Mouse (Mus musculus) forebrain, embryonic 13.5 days (tissue): Measurements from ENCODE around the gene Tcstv1. TPM values are rescaled to one million over a fixed set of nuclear protein-coding genes. Genes with fewer than 3 reads are reported as not detected.
"Not testable (repeated sequence)": the region's sequence is repeated elsewhere in the genome, so short reads cannot be mapped to it uniquely, and the experiment has no call there.

Source experiments
- ATAC-seq: fragments of 200-750 bp; cut with Nextera tagmentation; 2 replicates; pipeline ENCODE4 v1.8.0; 2017
- H3K27ac ChIP-seq: fragments of 300-500 bp; sonication (generic); 2 replicates; pipeline ENCODE4 v1.5.1; 2015; ENCODE audit warnings: inconsistent platforms, mild to moderate bottlenecking, moderate library complexity
- H3K27me3 ChIP-seq: fragments of 300-500 bp; sonication (generic); 2 replicates; pipeline ENCODE4 v1.6.1; 2015; ENCODE audit warnings: mild to moderate bottlenecking, inconsistent platforms
- H3K36me3 ChIP-seq: fragments of 300-500 bp; sonication (generic); 2 replicates; pipeline ENCODE4 v1.6.1; 2015; ENCODE audit warnings: mild to moderate bottlenecking, inconsistent platforms; ENCODE audit not compliant: poor library complexity, severe bottlenecking
- H3K4me1 ChIP-seq: fragments of 300-500 bp; sonication (generic); 2 replicates; pipeline ENCODE4 v1.6.1; 2015; ENCODE audit warnings: inconsistent platforms
- H3K4me2 ChIP-seq: fragments of 300-500 bp; sonication (generic); 2 replicates; pipeline ENCODE4 v1.6.1; 2015; ENCODE audit warnings: inconsistent platforms, mild to moderate bottlenecking, moderate library complexity
- H3K4me3 ChIP-seq: fragments of 300-500 bp; sonication (generic); 2 replicates; pipeline ENCODE4 v1.5.1; 2015; ENCODE audit warnings: mild to moderate bottlenecking, inconsistent platforms
- H3K9ac ChIP-seq: fragments of 300-500 bp; sonication (generic); 2 replicates; pipeline ENCODE4 v1.6.1; 2015; ENCODE audit warnings: mild to moderate bottlenecking, inconsistent platforms
- H3K9me3 ChIP-seq: fragments of 300-500 bp; sonication (generic); replicated peaks from 2 replicates; pipeline ENCODE4 v1.6.1; 2016; ENCODE audit warnings: inconsistent platforms
- WGBS: fragments of 180-500 bp; shearing (Covaris S2); methylation state at CpG from one replicate; pipeline ENCODE4 v1.1.7; 2015; 5-methylcytosine and 5-hydroxymethylcytosine counted together
- polyA plus RNA-seq: library from polyadenylated mRNA; unstranded; fragments of >200 nt; fragmentation: Nextera tagmentation; extraction: Ambion mirVana; gene quantifications from 2 replicates; pipeline ENCODE4 v1.2.1, GENCODE M21; 2015

Gene Tcstv1
- not detected in 2 replicates for polyA plus RNA-seq

- not testable (repeated sequence) for H3K36me3 ChIP-seq, H3K4me2 ChIP-seq, H3K4me3 ChIP-seq, H3K27ac ChIP-seq, H3K9ac ChIP-seq, H3K4me1 ChIP-seq, ATAC-seq, H3K9me3 ChIP-seq, H3K27me3 ChIP-seq
- 73% methylated on average over 3 of the region's 3 CpGs for WGBS
Observed at GRCm38 (mm10) chr13:119894685-119895084, at the start of gene Tcstv1. Tcstv1 (minus strand) TSS chr13:119894785.

- not testable (repeated sequence) for H3K4me3 ChIP-seq, H3K36me3 ChIP-seq, H3K9ac ChIP-seq, H3K4me1 ChIP-seq, H3K27me3 ChIP-seq, ATAC-seq, H3K4me2 ChIP-seq, H3K9me3 ChIP-seq, H3K27ac ChIP-seq
- WGBS = no CpG with 5 or more reads among the region's 5 CpGs
Observed at GRCm38 (mm10) chr13:119929172-119929571, 34.6 kb upstream of the Tcstv1 start, which contains the start of gene Gm21761. Gm21761 (minus strand) TSS chr13:119929272.

- 85% methylated on average over 3 of the region's 3 CpGs for WGBS
Observed at GRCm38 (mm10) chr13:119924597-119925340, 30.2 kb upstream of the Tcstv1 start.

GRCm38 (mm10) chr13:119916966-119917722, 22.6 kb upstream of the Tcstv1 start:
- H3K4me3 ChIP-seq, H3K27ac ChIP-seq, H3K9ac ChIP-seq, H3K27me3 ChIP-seq, H3K4me1 ChIP-seq, H3K4me2 ChIP-seq, H3K36me3 ChIP-seq, ATAC-seq, H3K9me3 ChIP-seq: not testable (repeated sequence)
- WGBS = 84% methylated on average over 4 of the region's 5 CpGs

More at GRCm38 (mm10) chr13:119924597-119925340, 30.2 kb upstream of the Tcstv1 start:
- not testable (repeated sequence) for H3K9me3 ChIP-seq, H3K4me1 ChIP-seq, ATAC-seq, H3K27me3 ChIP-seq, H3K9ac ChIP-seq, H3K36me3 ChIP-seq, H3K4me3 ChIP-seq, H3K4me2 ChIP-seq, H3K27ac ChIP-seq

- not testable (repeated sequence) for H3K4me2 ChIP-seq, H3K4me3 ChIP-seq, H3K36me3 ChIP-seq, H3K27ac ChIP-seq, H3K9me3 ChIP-seq, H3K27me3 ChIP-seq, H3K4me1 ChIP-seq, ATAC-seq, H3K9ac ChIP-seq
- WGBS = 77% methylated on average over 2 of the region's 2 CpGs
Observed at GRCm38 (mm10) chr13:119916449-119916848, 21.9 kb upstream of the Tcstv1 start.

- not testable (repeated sequence) for H3K9me3 ChIP-seq, H3K9ac ChIP-seq, H3K4me3 ChIP-seq, H3K27ac ChIP-seq, H3K4me1 ChIP-seq, ATAC-seq, H3K27me3 ChIP-seq, H3K36me3 ChIP-seq, H3K4me2 ChIP-seq
- WGBS = 47% methylated on average over 5 of the region's 5 CpGs
Observed at GRCm38 (mm10) chr13:119898549-119898948, 4.0 kb upstream of the Tcstv1 start.

GRCm38 (mm10) chr13:119886896-119887295, 7.7 kb downstream of the Tcstv1 start:
- H3K4me2 ChIP-seq, H3K4me3 ChIP-seq, H3K9ac ChIP-seq, H3K27ac ChIP-seq, H3K27me3 ChIP-seq, H3K9me3 ChIP-seq, H3K4me1 ChIP-seq, ATAC-seq, H3K36me3 ChIP-seq: not testable (repeated sequence)
- 43% methylated on average over 4 of the region's 4 CpGs for WGBS

GRCm38 (mm10) chr13:119864395-119864999, 30.1 kb downstream of the Tcstv1 start:
- H3K36me3 ChIP-seq, H3K9me3 ChIP-seq, ATAC-seq, H3K27ac ChIP-seq, H3K9ac ChIP-seq, H3K4me2 ChIP-seq, H3K27me3 ChIP-seq, H3K4me3 ChIP-seq, H3K4me1 ChIP-seq: not testable (repeated sequence)
- 76% methylated on average over 6 of the region's 7 CpGs for WGBS

- H3K36me3 ChIP-seq, H3K4me1 ChIP-seq, H3K27ac ChIP-seq, H3K9ac ChIP-seq, H3K27me3 ChIP-seq, H3K4me3 ChIP-seq, ATAC-seq, H3K9me3 ChIP-seq, H3K4me2 ChIP-seq: not testable (repeated sequence)
- no CpG with 5 or more reads among the region's 6 CpGs for WGBS
Observed at GRCm38 (mm10) chr13:119862399-119862798, 32.2 kb downstream of the Tcstv1 start.

Other genes starting within 250 kb of the Tcstv1 start
- 322 and 362 TPM in 2 replicates for gene Hmgcs1, start 204.4 kb downstream of the Tcstv1 start, polyA plus RNA-seq
- gene Nim1k, start 138.9 kb downstream of the Tcstv1 start, polyA plus RNA-seq = 4.2 and 4.8 TPM in 2 replicates
- gene Zfp131, start 103.9 kb downstream of the Tcstv1 start, polyA plus RNA-seq = 52.8 and 53.4 TPM in 2 replicates
- not detected in 2 replicates for gene AF067063, start 64.6 kb downstream of the Tcstv1 start, polyA plus RNA-seq
- gene D13Ertd608e, start 58.8 kb downstream of the Tcstv1 start, polyA plus RNA-seq = not detected in 2 replicates
- not detected in 2 replicates for gene Gm21761, start 34.5 kb upstream of the Tcstv1 start, polyA plus RNA-seq
- gene B020031M17Rik, start 56.0 kb upstream of the Tcstv1 start, polyA plus RNA-seq = not detected in 2 replicates
- not detected in 2 replicates for gene Gm36079, start 132.2 kb upstream of the Tcstv1 start, polyA plus RNA-seq
- not detected in 2 replicates for gene Gm21188, start 157.4 kb upstream of the Tcstv1 start, polyA plus RNA-seq
- not detected in 2 replicates for gene Gm20767, start 245.5 kb upstream of the Tcstv1 start, polyA plus RNA-seq